Mouse (Mus musculus) heart, embryonic 15.5 days (tissue): ENCODE results near the gene Cep350. TPM values are rescaled to one million over a fixed set of nuclear protein-coding genes. Genes with fewer than 3 reads are reported as not detected.

Experiments used
- ATAC-seq: fragments of 200-750 bp; cut with Nextera tagmentation; replicated peaks from 2 replicates; pipeline ENCODE4 v1.8.0; 2017; ENCODE audit warnings: low read depth, moderate TSS enrichment; ENCODE audit not compliant: insufficient number of reproducible peaks, insufficient read depth, low FRiP score
- H3K27ac ChIP-seq: fragments of 300-500 bp; sonication (generic); 2 replicates; pipeline ENCODE4 v1.5.1; 2015; ENCODE audit warnings: mild to moderate bottlenecking, inconsistent platforms
- H3K27me3 ChIP-seq: fragments of 300-500 bp; sonication (generic); 2 replicates; pipeline ENCODE4 v1.6.1; 2015; ENCODE audit warnings: inconsistent platforms
- H3K36me3 ChIP-seq: fragments of 300-500 bp; sonication (generic); 2 replicates; pipeline ENCODE4 v1.6.1; 2015; ENCODE audit warnings: mild to moderate bottlenecking, inconsistent platforms
- H3K4me1 ChIP-seq: fragments of 300-500 bp; sonication (generic); replicated peaks from 2 replicates; pipeline ENCODE4 v1.6.1; 2015; ENCODE audit warnings: inconsistent platforms
- H3K4me2 ChIP-seq: fragments of 300-500 bp; sonication (generic); 2 replicates; pipeline ENCODE4 v1.6.1; 2015; ENCODE audit warnings: inconsistent platforms, mild to moderate bottlenecking, moderate library complexity
- H3K4me3 ChIP-seq: fragments of 300-500 bp; sonication (generic); 2 replicates; pipeline ENCODE4 v1.5.1; 2015; ENCODE audit warnings: mild to moderate bottlenecking, inconsistent platforms
- H3K9ac ChIP-seq: fragments of 300-500 bp; sonication (generic); 2 replicates; pipeline ENCODE4 v1.6.1; 2015; ENCODE audit warnings: mild to moderate bottlenecking, inconsistent platforms
- H3K9me3 ChIP-seq: fragments of 300-500 bp; sonication (generic); replicated peaks from 2 replicates; pipeline ENCODE4 v1.6.1; 2016; ENCODE audit warnings: inconsistent platforms
- WGBS: fragments of 180-500 bp; shearing (Covaris S2); methylation state at CpG from one replicate; pipeline ENCODE4 v1.1.7; 2015; ENCODE audit warnings: mixed read lengths; 5-methylcytosine and 5-hydroxymethylcytosine counted together
- polyA plus RNA-seq: library from polyadenylated mRNA; unstranded; fragments of >200 nt; fragmentation: Nextera tagmentation; extraction: Ambion mirVana; gene quantifications from 2 replicates; pipeline ENCODE4 v1.2.1, GENCODE M21; 2015

Cep350 gene
- polyA plus RNA-seq, 1 experiment from 2014 or later = 6.8 TPM

DNA sequence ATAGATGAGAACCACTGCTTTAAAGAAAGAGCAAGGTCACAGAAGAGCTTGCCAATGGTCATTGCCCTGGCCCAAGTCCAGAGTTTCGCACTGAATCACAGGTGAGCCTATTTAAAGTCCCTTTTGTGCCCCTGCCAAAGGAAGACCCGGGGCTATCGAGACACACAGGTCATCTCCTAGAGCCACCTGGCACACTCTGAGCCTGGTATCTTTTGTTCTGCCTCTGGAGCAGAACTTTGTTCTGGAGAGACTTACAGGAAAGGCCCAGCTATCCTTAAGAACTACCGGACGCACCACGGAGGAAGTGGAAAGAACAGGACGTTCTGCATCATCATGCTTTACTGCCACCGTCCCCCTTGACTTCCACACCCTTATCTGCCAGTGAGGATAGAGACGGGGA is 167.4 kb downstream of the Cep350 start:
- peaks cover 13% of the 10 kb centered on the region for H3K4me1 ChIP-seq
- H3K4me2 ChIP-seq = no peak overlapping the region
- no peaks in the 10 kb centered on the region for H3K27me3 ChIP-seq
- H3K27ac ChIP-seq = no peak overlapping the region
- WGBS = 77% methylated on average over 9 of the region's 9 CpGs
- H3K9ac ChIP-seq = no peak overlapping the region
- no peak overlapping the region for H3K4me3 ChIP-seq
- H3K9me3 ChIP-seq = no peaks in the 10 kb centered on the region
- H3K36me3 ChIP-seq = peaks cover 13% of the 10 kb centered on the region; the same call in 1 of the 2 replicates
- no peak for ATAC-seq

DNA sequence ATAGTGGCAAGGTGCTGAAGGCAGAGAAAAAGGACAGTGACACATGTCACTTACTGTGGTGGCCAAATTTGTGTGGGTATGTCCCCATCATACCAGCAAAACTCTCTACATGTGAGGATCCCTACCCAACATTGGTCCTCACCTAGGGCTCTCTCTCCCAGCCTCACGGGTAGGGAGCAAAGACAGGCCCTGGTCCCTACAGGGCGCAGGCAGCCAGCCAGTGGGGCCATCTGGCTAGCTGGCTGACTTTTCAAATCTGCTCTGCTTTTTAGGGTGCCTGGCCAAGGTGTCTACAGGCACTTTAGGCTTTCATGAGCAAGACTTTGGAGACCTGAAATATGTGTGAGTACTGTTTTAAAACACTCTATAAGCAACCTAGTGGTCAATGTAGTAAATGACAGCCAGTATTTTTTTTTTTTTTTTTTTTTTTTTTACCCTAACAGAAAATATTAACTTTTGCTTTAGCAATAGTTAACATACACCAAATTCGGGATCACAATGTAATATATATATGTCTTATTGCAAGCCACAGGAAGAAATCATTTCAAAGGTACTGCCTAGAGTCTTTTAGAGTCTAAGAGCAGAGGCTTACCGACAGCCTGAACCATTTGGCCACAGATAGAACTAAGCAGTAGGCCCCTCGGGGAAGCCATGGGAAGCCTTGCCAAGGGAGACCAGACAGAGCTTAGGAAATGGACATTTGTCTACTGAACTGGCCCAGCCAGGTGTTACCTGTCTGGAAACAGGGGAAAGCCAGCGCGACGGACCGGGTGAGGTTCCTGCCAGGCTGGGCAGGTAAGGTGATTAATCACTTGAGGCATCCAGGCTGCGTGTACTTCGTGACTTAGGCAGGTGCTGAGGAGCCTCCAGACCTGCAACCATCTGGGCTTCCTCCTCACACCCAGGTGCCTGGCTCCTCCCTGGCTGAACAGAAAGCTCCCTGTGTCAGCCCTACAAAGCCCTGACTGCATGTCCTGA is 171.8 kb downstream of the Cep350 start:
- H3K27me3 ChIP-seq = no peaks in the 10 kb centered on the region
- H3K4me1 ChIP-seq = peaks cover 17% of the 10 kb centered on the region
- H3K4me3 ChIP-seq = no peak overlapping the region
- H3K36me3 ChIP-seq = peaks cover 13% of the 10 kb centered on the region; the same call in 1 of the 2 replicates
- 88% methylated on average over 11 of the region's 11 CpGs for WGBS
- H3K9me3 ChIP-seq = no peaks in the 10 kb centered on the region
- no peak for ATAC-seq
- no peak overlapping the region for H3K9ac ChIP-seq
- H3K27ac ChIP-seq = no peak overlapping the region
- no peak overlapping the region for H3K4me2 ChIP-seq

DNA sequence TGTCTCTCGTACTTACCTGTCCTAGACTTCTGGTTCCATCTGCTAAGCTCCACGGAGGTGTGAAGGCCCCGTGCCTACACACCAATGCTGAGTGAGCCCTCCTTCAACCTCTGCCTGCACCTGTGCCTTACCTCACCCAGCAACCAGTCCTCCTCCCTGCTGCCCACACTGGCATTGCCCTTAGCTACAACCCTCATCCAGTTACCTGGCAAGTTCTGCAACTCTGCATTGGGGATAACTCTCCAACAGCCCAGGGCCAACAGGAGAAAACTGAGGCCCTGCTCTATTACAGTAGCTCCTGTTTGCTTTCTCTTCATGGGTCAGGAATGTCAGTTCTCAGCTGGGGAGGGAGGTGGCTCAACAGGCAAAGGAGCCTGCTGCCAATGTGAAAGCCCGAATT is 175.1 kb downstream of the Cep350 start:
- H3K27ac ChIP-seq = no peak overlapping the region
- no peaks in the 10 kb centered on the region for H3K27me3 ChIP-seq
- WGBS = 94% methylated on average over 4 of the region's 4 CpGs
- H3K4me3 ChIP-seq = no peak overlapping the region
- ATAC-seq = no peak
- no peaks in the 10 kb centered on the region for H3K9me3 ChIP-seq
- H3K4me1 ChIP-seq = peaks cover 22% of the 10 kb centered on the region
- no peak overlapping the region for H3K9ac ChIP-seq
- H3K36me3 ChIP-seq = peaks cover 25% of the 10 kb centered on the region; the same call in 1 of the 2 replicates
- H3K4me2 ChIP-seq = no peak overlapping the region

DNA sequence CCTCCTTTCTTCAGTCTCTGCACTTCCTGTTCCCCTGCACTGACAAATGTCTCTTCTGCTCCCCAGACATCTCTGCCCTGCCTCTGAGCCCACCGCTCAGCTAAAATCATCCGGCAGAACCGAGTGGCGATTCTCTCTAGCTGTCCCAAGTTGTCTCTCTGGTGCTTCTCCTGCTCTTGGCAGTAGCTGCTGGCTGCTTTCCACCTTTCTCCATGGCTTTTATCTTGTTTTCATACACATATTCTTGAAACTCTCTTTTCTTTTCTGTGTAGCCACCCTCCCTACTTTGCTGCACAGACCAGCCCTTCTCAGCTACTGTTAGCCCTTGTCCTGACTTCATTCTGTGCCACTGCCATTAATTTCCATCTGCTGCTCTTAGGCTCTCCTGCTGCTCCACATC is 175.6 kb downstream of the Cep350 start:
- H3K4me2 ChIP-seq = no peak overlapping the region
- no peak overlapping the region for H3K9ac ChIP-seq
- H3K36me3 ChIP-seq = peaks cover 21% of the 10 kb centered on the region; the same call in 1 of the 2 replicates
- no peak overlapping the region for H3K4me3 ChIP-seq
- WGBS = 36% methylated on average over 4 of the region's 4 CpGs
- H3K9me3 ChIP-seq = no peaks in the 10 kb centered on the region
- H3K27ac ChIP-seq = no peak overlapping the region
- no peaks in the 10 kb centered on the region for H3K27me3 ChIP-seq
- no peak for ATAC-seq
- peaks cover 22% of the 10 kb centered on the region for H3K4me1 ChIP-seq

DNA sequence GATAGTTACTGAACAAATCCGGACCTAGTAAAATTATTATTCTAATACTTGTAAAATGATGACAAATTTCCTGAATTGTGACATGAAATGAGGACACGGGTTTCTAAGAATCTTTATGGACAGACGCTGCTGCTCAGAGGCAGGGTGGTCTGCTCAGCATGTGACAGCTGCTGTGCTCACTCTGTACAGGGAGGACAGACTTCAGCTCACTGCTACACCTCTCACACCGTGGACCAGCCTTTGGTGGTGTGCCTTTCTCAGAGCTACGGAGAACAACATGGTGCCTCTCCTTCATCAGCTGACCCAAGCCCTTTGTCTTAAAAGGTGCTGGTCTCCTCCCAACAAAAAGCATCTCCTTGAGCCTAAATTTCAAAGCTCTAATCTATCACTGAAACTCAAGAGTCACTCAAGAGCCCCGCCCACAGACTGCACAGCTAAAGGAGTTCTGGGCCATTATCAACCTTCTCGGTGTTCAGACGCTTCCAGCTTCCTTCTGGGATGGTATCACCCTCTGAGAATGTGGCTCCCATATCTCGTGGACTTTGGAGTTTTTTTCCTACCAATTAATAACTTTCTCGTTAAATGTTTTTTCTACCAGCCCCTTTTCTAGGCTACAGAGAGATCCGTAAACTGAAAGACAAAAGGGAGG is 176.2 kb downstream of the Cep350 start:
- no peak for ATAC-seq
- 48% methylated on average over 11 of the region's 11 CpGs for WGBS
- Histone ChIP-seq H3K4me3 (no peak overlapping the region), H3K4me2 (no peak overlapping the region), H3K36me3 (peaks cover 20% of the 10 kb centered on the region; the same call in 1 of the 2 replicates), H3K27me3 (no peaks in the 10 kb centered on the region), H3K9ac (no peak overlapping the region), H3K27ac (no peak overlapping the region), H3K4me1 (peaks cover 22% of the 10 kb centered on the region), H3K9me3 (no peaks in the 10 kb centered on the region)

DNA sequence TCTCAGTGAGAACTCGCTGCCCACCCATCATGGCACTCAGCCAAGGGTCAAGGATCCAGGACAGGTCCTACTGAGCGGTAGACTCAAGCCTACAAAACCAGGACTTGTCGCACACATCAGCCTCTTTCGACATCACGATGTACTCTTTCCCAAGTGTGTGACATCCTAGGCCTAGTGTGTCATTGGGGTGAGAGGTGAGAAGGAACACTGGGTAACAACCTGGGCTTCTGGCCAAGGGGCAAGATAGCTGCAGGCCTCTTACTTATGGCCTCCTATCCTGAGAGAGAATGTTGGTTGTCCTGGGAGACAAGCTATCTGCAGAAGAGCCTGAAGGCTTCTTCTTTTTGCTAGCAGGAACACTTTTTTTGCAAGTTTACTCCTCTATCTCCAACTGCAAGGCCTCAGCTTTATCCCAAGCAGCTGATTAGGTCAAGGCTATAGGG is 177.2 kb downstream of the Cep350 start:
- WGBS = 74% methylated on average over 5 of the region's 5 CpGs
- Histone ChIP-seq H3K27ac (no peak overlapping the region), H3K4me1 (peaks cover 22% of the 10 kb centered on the region), H3K9me3 (no peaks in the 10 kb centered on the region), H3K36me3 (peaks cover 24% of the 10 kb centered on the region; the same call in 1 of the 2 replicates), H3K27me3 (no peaks in the 10 kb centered on the region), H3K9ac (no peak overlapping the region), H3K4me2 (no peak overlapping the region), H3K4me3 (no peak overlapping the region)
- no peak for ATAC-seq

Other genes starting within 250 kb of the Cep350 start
- gene Lhx4, start 221.6 kb downstream of the Cep350 start, polyA plus RNA-seq = not detected in 2 replicates
- 23.4 and 33.2 TPM in 2 replicates for gene Qsox1, start 160.4 kb downstream of the Cep350 start, polyA plus RNA-seq
- gene Tor1aip2, start 62.1 kb upstream of the Cep350 start, polyA plus RNA-seq = 69.2 and 77.6 TPM in 2 replicates
- gene Tor1aip1, start 63.2 kb upstream of the Cep350 start, polyA plus RNA-seq = 35.7 and 37.9 TPM in 2 replicates
- 1.8 and 2.9 TPM in 2 replicates for gene Fam163a, start 231.8 kb upstream of the Cep350 start, polyA plus RNA-seq